Mouse (Mus musculus) spleen, adult 2 months (tissue): ENCODE data around the gene Ppm1m. TPM values are rescaled to one million over a fixed set of nuclear protein-coding genes. Genes with fewer than 3 reads are reported as not detected.

ENCODE experiments used
- DNase-seq, 2 experiments: peaks; one replicate each; pipeline versions ENCODE4 v3.0.0 to v3.0.0-alpha.2; 2012 to 2021; ENCODE audit warnings: low spot score in 2 of 2, low read depth in 1 of 2
- H3K27ac ChIP-seq: fragments of 200-500 bp; 2 replicates; pipeline ENCODE4 v1.5.1; 2012; ENCODE audit warnings: low read length, inconsistent platforms; ENCODE audit not compliant: insufficient read depth
- H3K27me3 ChIP-seq: fragments of 200-500 bp; 2 replicates; pipeline ENCODE4 v1.6.1; 2012; ENCODE audit warnings: mild to moderate bottlenecking, moderate library complexity, low read length, inconsistent platforms; ENCODE audit not compliant: control insufficient read depth, insufficient read depth
- H3K36me3 ChIP-seq: fragments of 200-500 bp; 2 replicates; pipeline ENCODE4 v1.6.1; 2012; ENCODE audit warnings: mild to moderate bottlenecking, low read length, inconsistent platforms; ENCODE audit not compliant: control insufficient read depth, insufficient read depth
- H3K4me1 ChIP-seq: fragments of 200-500 bp; 2 replicates; pipeline ENCODE4 v1.6.1; 2011; ENCODE audit warnings: inconsistent platforms; ENCODE audit not compliant: control insufficient read depth, insufficient read depth, insufficient read length
- H3K4me3 ChIP-seq: fragments of 200-500 bp; 2 replicates; pipeline ENCODE4 v1.5.1; 2011; ENCODE audit warnings: mild to moderate bottlenecking, inconsistent platforms; ENCODE audit not compliant: insufficient read depth, insufficient read length; ENCODE audit errors: extremely low read depth
- CTCF ChIP-seq: fragments of 200-500 bp; IDR thresholded peaks from 2 replicates; pipeline ENCODE4 v1.5.1; 2011; ENCODE audit warnings: mild to moderate bottlenecking, inconsistent platforms; ENCODE audit not compliant: insufficient read depth, insufficient read length, insufficient replicate concordance; ENCODE audit errors: extremely low read depth
- POLR2A ChIP-seq: fragments of 200-500 bp; IDR thresholded peaks from 2 replicates; pipeline ENCODE4 v1.6.1; 2011; ENCODE audit warnings: low read depth, low read length, inconsistent platforms
- WGBS: fragments of 180-500 bp; shearing (Covaris S2); methylation state at CpG from one replicate; pipeline ENCODE4 v1.1.7; 2018; 5-methylcytosine and 5-hydroxymethylcytosine counted together
- polyA plus RNA-seq: library from polyadenylated mRNA; depleted of rRNA; stranded (reverse); fragments of >200 nt; gene quantifications from 2 replicates; pipeline ENCODE4 v1.2.3, GENCODE M21; 2012

Ppm1m gene
- polyA plus RNA-seq, 1 experiment, result 87.4 TPM

GRCm38 (mm10) chr9:106230051-106230733 is 30.6 kb upstream of the Ppm1m start:
- peak overlapping the region; percentile 92 for H3K27ac ChIP-seq
- no peaks in the 10 kb centered on the region for H3K27me3 ChIP-seq
- WGBS, result 32% methylated on average over 9 of the region's 9 CpGs
- TF ChIP-seq POLR2A (no peak; the same call in 1 of the 2 replicates), CTCF (no peak)
- H3K36me3 ChIP-seq, result peaks cover 18% of the 10 kb centered on the region
- H3K4me1 ChIP-seq, result peaks cover 18% of the 10 kb centered on the region
- H3K4me3 ChIP-seq, result no peak overlapping the region
- peak; percentile 49 to 52 for DNase-seq

GRCm38 (mm10) chr9:106227790-106228429 is 28.4 kb upstream of the Ppm1m start:
- Histone ChIP-seq H3K27ac (no peak overlapping the region), H3K4me3 (no peak overlapping the region), H3K36me3 (peaks cover 28% of the 10 kb centered on the region), H3K4me1 (peaks cover 35% of the 10 kb centered on the region), H3K27me3 (no peaks in the 10 kb centered on the region)
- TF ChIP-seq POLR2A (no peak), CTCF (no peak)
- DNase-seq, result no peak
- WGBS, result 85% methylated on average over 8 of the region's 8 CpGs

GRCm38 (mm10) chr9:106226151-106226682 is 26.7 kb upstream of the Ppm1m start:
- no peak for DNase-seq
- peak overlapping the region; percentile 39; the same call in 1 of the 2 replicates for H3K27ac ChIP-seq
- TF ChIP-seq CTCF (no peak), POLR2A (no peak)
- 11% methylated on average over 34 of the region's 34 CpGs for WGBS
- peak overlapping the region; percentile 49 for H3K4me3 ChIP-seq
- no peaks in the 10 kb centered on the region for H3K27me3 ChIP-seq
- H3K4me1 ChIP-seq, result peaks cover 45% of the 10 kb centered on the region
- peaks cover 26% of the 10 kb centered on the region for H3K36me3 ChIP-seq

- Histone ChIP-seq H3K36me3 (peaks cover 26% of the 10 kb centered on the region), H3K27ac (peak overlapping the region; percentile 39; the same call in 1 of the 2 replicates), H3K4me3 (peak overlapping the region; percentile 49), H3K27me3 (no peaks in the 10 kb centered on the region), H3K4me1 (peaks cover 50% of the 10 kb centered on the region)
- WGBS, result 56% methylated on average over 24 of the region's 24 CpGs
- no peak for TF ChIP-seq POLR2A
- TF ChIP-seq CTCF, result no peak
- no peak for DNase-seq
Observed at GRCm38 (mm10) chr9:106225469-106226150, 26.1 kb upstream of the Ppm1m start.

GRCm38 (mm10) chr9:106222994-106223393 is 23.4 kb upstream of the Ppm1m start:
- peaks cover 26% of the 10 kb centered on the region for H3K36me3 ChIP-seq
- no peaks in the 10 kb centered on the region for H3K27me3 ChIP-seq
- H3K4me1 ChIP-seq, result peaks cover 45% of the 10 kb centered on the region
- 37% methylated on average over 4 of the region's 4 CpGs for WGBS
- peak in 1 of 2 experiments; percentile 61 for DNase-seq
- peak overlapping the region; percentile 65 for H3K4me3 ChIP-seq
- TF ChIP-seq CTCF (no peak), POLR2A (no peak)
- peak overlapping the region; percentile 97 for H3K27ac ChIP-seq

GRCm38 (mm10) chr9:106222261-106222851 is 22.8 kb upstream of the Ppm1m start, which contains the start of gene Tlr9:
Gene Tlr9, plus strand, starts transcription at chr9:106222598.
- TF ChIP-seq CTCF, result no peak
- peak; percentile 91 for TF ChIP-seq POLR2A
- Histone ChIP-seq H3K27me3 (no peaks in the 10 kb centered on the region), H3K36me3 (peaks cover 23% of the 10 kb centered on the region), H3K4me3 (peak within 1 kb of the TSS; percentile 65), H3K4me1 (peaks cover 45% of the 10 kb centered on the region), H3K27ac (peak within 1 kb of the TSS; percentile 97)
- WGBS, result 9% methylated on average over 4 of the region's 4 CpGs
- peak; percentile 70 to 88 for DNase-seq
